Mouse (Mus musculus) stomach, postnatal 0 days (tissue): ENCODE results near the gene Gm26657. TPM values are rescaled to one million over a fixed set of nuclear protein-coding genes. Genes with fewer than 3 reads are reported as not detected.

Experiments
- ATAC-seq: fragments of 200-750 bp; cut with Nextera tagmentation; 2 replicates; pipeline ENCODE4 v1.8.0; 2017; ENCODE audit not compliant: low FRiP score, low TSS enrichment
- DNase-seq: peaks from one replicate; pipeline ENCODE4 v3.0.0-alpha.2; 2016; ENCODE audit warnings: low spot score
- H3K27ac ChIP-seq: fragments of 300-500 bp; sonication (generic); replicated peaks from 2 replicates; pipeline ENCODE4 v1.5.1; 2014; ENCODE audit warnings: mild to moderate bottlenecking, control low read depth
- H3K27me3 ChIP-seq: fragments of 300-500 bp; sonication (generic); 2 replicates; pipeline ENCODE4 v1.6.1; 2014; ENCODE audit warnings: low read length; ENCODE audit not compliant: control insufficient read depth, insufficient read depth
- H3K36me3 ChIP-seq: fragments of 300-500 bp; sonication (generic); 2 replicates; pipeline ENCODE4 v1.6.1; 2014; ENCODE audit warnings: low read length, mixed read lengths; ENCODE audit not compliant: control insufficient read depth, insufficient read depth
- H3K4me1 ChIP-seq: fragments of 300-500 bp; sonication (generic); replicated peaks from 2 replicates; pipeline ENCODE4 v1.6.1; 2014; ENCODE audit warnings: antibody characterized with exemption; ENCODE audit not compliant: control insufficient read depth, insufficient read depth
- H3K4me2 ChIP-seq: fragments of 300-500 bp; sonication (generic); replicated peaks from 2 replicates; pipeline ENCODE4 v1.6.1; 2014; ENCODE audit warnings: low read depth, mild to moderate bottlenecking, control low read depth, moderate library complexity
- H3K4me3 ChIP-seq: fragments of 300-500 bp; sonication (generic); 2 replicates; pipeline ENCODE4 v1.5.1; 2014; ENCODE audit warnings: low read depth, low read length, control low read depth
- H3K9ac ChIP-seq: fragments of 300-500 bp; sonication (generic); 2 replicates; pipeline ENCODE4 v1.6.1; 2014; ENCODE audit warnings: mild to moderate bottlenecking, low read length, control low read depth, mixed read lengths
- H3K9me3 ChIP-seq: fragments of 300-500 bp; sonication (generic); 2 replicates; pipeline ENCODE4 v1.6.1; 2016; ENCODE audit warnings: low read length; ENCODE audit not compliant: control insufficient read depth
- CTCF ChIP-seq: IDR thresholded peaks from 2 replicates; pipeline ENCODE4 v1.5.1; 2016; ENCODE audit warnings: antibody characterized with exemption, low read depth, mild to moderate bottlenecking, moderate library complexity
- EP300 ChIP-seq: optimal IDR thresholded peaks from 2 replicates; pipeline ENCODE3; 2016; ENCODE audit warnings: antibody characterized with exemption
- WGBS: fragments of 180-500 bp; shearing (Covaris S2); extraction: QIAGEN DNeasy Blood & Tissue Kit; methylation state at CpG from one replicate; pipeline ENCODE4 v1.1.7; 2014; 5-methylcytosine and 5-hydroxymethylcytosine counted together
- polyA plus RNA-seq: library from polyadenylated mRNA; unstranded; fragments of >200 nt; fragmentation: Nextera tagmentation; extraction: Ambion mirVana; gene quantifications from 2 replicates; pipeline ENCODE4 v1.2.1, GENCODE M21; 2015

The Gm26657 gene
- polyA plus RNA-seq, 1 experiment from 2014 or later = not detected

DNA sequence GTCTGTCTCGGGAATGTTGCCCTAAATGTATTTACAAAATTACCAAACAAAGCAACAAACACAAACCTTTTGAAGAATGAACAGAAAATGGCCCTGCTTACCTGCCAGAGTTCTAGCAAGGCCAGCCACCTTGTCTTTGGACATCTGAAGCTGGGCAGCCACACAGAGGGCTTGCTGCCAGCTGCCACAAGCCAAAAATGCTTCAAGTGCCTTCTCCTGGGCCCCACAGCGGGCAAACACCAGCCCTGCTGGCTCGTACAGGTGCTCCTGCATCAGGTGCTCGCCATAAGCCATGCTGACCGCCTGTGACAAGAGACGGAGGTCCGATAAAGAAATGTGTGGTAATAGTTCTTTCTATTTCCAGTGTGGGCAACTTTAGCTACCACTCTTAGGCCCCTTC, 29.0 kb downstream of the Gm26657 start:
- H3K4me3 ChIP-seq = no peak overlapping the region
- peaks cover 33% of the 10 kb centered on the region for H3K36me3 ChIP-seq
- H3K9ac ChIP-seq = no peak overlapping the region
- H3K4me2 ChIP-seq = no peak overlapping the region
- H3K27me3 ChIP-seq = no peaks in the 10 kb centered on the region
- DNase-seq (no peak), ATAC-seq (no peak)
- no peaks in the 10 kb centered on the region for H3K4me1 ChIP-seq
- no peaks in the 10 kb centered on the region for H3K9me3 ChIP-seq
- no peak for TF ChIP-seq EP300
- 94% methylated on average over 7 of the region's 7 CpGs for WGBS
- no peak overlapping the region for H3K27ac ChIP-seq

DNA sequence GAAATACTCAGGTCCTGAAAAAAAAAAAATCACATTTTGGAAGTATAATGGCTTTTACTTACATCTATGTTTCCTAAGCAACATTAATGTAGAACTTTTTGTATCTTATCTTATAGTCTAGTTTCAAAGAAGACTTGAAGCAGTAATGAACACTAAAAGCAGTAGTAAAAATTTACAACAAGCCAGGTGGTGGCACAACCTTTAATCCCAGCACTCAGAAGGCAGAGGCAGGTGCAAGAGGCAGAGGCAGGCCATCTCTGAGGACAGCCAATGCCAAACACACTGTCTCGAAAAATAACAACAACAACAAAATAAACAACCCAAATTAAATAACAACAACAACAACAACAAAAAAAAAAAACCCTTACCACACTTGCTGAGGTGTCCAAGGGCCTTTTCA, 31.2 kb downstream of the Gm26657 start:
- H3K4me2 ChIP-seq = no peak overlapping the region
- peaks cover 33% of the 10 kb centered on the region for H3K36me3 ChIP-seq
- no peaks in the 10 kb centered on the region for H3K4me1 ChIP-seq
- no peak overlapping the region for H3K4me3 ChIP-seq
- no peak for ATAC-seq
- no peak overlapping the region for H3K27ac ChIP-seq
- WGBS = 67% methylated on average over 1 of the region's 1 CpGs
- no peak for DNase-seq
- no peak overlapping the region for H3K9ac ChIP-seq
- TF ChIP-seq EP300 = no peak
- no peak for TF ChIP-seq CTCF
- H3K27me3 ChIP-seq = no peaks in the 10 kb centered on the region
- no peaks in the 10 kb centered on the region for H3K9me3 ChIP-seq

Other genes starting within 250 kb of the Gm26657 start
- not detected in 2 replicates for gene Actl7b, start 1.4 kb downstream of the Gm26657 start, polyA plus RNA-seq
- not detected in 2 replicates for gene Actl7a, start 3.3 kb downstream of the Gm26657 start, polyA plus RNA-seq
- 10.3 and 11.3 TPM in 2 replicates for gene Elp1, start 62.3 kb downstream of the Gm26657 start, polyA plus RNA-seq
- 4.5 and 4.9 TPM in 2 replicates for gene Fam206a, start 62.3 kb downstream of the Gm26657 start, polyA plus RNA-seq
- 9.2 and 9.3 TPM in 2 replicates for gene Ctnnal1, start 125.1 kb downstream of the Gm26657 start, polyA plus RNA-seq
- 4.0 and 4.9 TPM in 2 replicates for gene Tmem245, start 207.4 kb downstream of the Gm26657 start, polyA plus RNA-seq